Mouse (Mus musculus): ENCODE measurements around the gene Prss44.
"Not testable (repeated sequence)": the region's sequence is repeated elsewhere in the genome, so short reads cannot be mapped to it uniquely, and the experiment has no call there.

Gene Prss44

DNA sequence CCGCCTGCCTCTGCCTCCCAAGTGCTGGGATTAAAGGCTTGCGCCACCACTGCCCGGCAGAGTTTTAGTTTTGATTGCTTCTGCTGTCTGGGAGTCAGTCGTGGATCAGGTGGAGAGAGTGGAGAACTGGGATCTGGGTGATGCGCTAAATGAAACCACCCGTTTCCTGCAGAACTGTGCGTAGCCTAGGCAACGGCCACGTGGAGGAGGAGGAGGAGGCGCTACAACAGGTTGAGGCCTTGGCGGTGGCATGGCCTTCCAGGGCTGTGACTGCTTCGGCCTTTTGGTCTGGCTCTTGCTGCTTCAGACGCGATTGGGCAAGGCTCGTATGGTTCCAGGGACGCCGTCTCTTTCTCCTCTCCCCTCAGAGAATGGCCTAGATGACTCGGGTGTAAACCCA, at the start of gene Prss44:
TSS of gene Prss44 (plus strand) at position 206 of the 400 bp plus-strand sequence.
- no peak for DNase-seq

GRCm38 (mm10) chr9:110772336-110772735, 41.5 kb upstream of the Prss44 start:
- DNase-seq: no peak

GRCm38 (mm10) chr9:110774403-110775268, 39.2 kb upstream of the Prss44 start:
- no peak for DNase-seq

DNA sequence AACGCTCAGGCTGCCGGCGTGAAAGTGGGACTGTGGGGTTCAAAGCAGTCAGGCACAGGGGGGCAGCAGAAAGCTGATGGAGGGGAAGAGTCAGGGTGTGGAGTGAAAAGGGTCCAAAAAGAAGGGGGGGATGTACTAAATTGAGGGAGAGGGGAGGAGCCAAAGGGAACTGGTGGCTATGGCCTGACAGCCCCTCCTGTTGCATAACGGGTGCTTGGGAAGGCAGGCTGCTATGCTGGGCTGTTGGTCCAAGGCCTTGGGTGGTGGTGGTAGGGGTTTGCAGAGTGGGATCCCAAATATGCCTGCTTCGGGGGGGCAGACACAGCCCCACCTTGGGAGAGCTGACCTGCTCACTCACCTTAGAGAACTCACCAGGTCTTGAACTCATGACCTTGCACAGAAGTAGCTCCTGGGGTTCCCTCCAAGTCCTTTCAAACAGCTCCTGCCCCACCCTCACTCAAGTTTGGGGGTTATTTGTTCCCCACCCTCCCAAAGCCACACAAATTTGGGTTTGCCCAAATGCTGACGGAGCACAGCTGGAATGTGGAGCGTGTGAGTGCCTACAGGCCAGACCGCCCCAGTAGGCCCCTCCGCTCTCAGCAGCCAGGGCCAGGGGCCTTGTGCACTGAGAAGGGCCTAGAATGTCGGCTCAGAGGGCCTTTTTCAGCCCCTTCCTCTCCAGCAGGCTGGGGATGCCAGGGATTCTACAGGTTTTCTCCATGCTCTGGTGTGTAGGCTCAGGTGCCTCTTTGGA, 38.3 kb upstream of the Prss44 start:
- no peak for DNase-seq

- no peak for DNase-seq
Measured at GRCm38 (mm10) chr9:110778100-110778499, 35.7 kb upstream of the Prss44 start.

- no peak for DNase-seq
Measured at GRCm38 (mm10) chr9:110778559-110778958, 35.2 kb upstream of the Prss44 start.

GRCm38 (mm10) chr9:110779242-110779913, 34.4 kb upstream of the Prss44 start:
- no peak for DNase-seq

DNA sequence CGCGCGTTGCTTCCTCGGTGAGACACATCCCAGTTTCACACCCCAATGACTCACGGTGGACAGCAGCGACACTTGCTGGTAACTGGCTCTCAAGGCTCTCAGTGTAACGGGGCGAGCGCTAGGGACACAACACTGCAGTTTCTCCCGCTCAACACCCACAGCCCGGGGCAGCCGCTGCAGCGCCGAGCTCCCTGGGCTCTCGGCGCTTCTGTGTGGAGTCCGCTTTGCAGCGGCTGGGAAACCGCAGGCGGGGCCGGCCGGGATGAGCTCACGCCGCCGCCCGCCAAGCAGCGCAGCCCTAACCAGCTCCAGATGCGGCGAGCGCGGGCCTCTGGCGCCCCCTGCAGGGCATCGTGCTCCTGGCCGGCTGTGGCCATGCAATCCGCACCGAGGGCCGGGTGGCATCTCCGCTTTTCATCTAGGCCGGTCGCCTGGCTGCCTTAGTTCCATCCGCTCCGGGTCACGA, 32.5 kb upstream of the Prss44 start:
- peak; percentile 94 for DNase-seq

- DNase-seq: peak; percentile 76
Measured at GRCm38 (mm10) chr9:110781731-110782130, 32.1 kb upstream of the Prss44 start.

- no peak for DNase-seq
Measured at GRCm38 (mm10) chr9:110783611-110784010, 30.2 kb upstream of the Prss44 start.

GRCm38 (mm10) chr9:110788169-110788568, 25.6 kb upstream of the Prss44 start:
- DNase-seq: no peak

DNA sequence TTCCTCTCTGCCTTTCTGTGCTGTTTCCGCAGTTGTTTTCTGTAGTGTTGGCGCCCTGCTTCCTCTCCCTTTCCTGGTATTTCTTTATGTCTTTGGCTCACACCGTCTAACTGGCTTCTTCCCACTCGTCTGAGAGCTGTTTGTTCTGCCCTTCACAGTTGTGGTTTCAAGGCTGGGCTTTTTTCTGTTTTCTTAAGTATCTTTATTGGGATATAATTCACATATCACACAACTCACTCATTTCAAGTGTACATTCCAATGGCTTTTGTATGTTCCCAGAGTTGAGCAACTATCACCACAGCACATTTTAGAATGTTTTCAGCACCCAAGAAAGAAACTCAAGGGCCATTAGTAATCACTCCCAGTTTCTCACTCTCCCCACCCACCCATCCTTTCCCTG, 23.3 kb upstream of the Prss44 start:
- DNase-seq: no peak

GRCm38 (mm10) chr9:110797013-110797412, 16.8 kb upstream of the Prss44 start:
- no peak for DNase-seq

- DNase-seq: no peak
Measured at GRCm38 (mm10) chr9:110797866-110798265, 15.9 kb upstream of the Prss44 start, which contains the start of gene Prss42. Gene Prss42, plus strand, starts transcription at chr9:110798166.

DNA sequence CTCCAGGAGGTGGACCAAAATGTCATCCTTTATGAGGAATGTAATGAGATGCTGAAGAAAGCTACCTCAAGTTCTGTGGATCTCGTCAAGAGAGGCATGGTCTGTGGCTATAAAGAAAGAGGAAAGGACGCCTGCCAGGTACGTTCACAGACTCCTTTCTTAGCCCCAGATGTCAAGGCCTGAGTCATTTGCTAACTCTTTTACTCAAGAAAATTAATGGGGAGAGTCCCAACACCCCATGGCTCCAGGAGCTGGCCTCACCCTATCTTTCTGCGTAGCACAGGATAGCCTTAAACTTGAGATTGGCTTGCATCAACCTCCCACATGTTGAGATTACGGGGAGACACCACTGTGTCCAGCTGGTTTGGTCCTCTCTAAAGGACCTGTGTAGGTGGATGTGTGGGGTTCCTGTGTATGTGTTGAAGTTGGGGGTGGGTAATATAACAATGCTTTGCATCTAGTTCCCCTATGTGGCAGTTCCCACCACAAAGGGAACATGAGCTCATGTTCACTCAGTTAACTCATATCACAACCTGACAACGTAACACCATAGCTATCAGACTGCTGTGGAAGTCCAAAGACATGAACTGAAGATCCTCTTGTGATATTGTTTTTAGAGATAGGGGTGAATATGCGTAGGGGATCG, 12.8 kb upstream of the Prss44 start:
- no peak for DNase-seq

DNA sequence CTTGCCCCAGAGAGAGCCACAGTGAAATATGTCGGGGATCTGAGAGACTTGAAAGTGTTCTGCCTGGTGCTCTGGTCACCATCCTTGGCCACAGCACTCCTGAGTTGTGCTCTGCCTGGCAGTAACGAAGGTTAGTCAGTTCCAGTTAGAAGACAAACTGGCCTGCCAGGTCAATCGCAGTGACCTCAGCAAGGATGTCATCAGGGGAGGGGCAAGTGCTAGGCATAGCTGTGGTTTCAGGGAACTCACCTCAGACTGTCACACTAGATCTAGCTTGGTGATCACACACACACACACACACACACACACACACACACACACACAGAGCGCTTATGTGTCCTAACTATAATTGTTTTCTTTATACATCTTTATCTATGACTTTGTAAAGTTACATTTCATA, 10.5 kb upstream of the Prss44 start:
- no peak for DNase-seq

- DNase-seq: no peak
Measured at GRCm38 (mm10) chr9:110810051-110810450, 3.7 kb upstream of the Prss44 start.

- DNase-seq: not testable (repeated sequence)
Measured at GRCm38 (mm10) chr9:110820546-110820945, 6.8 kb downstream of the Prss44 start.

DNA sequence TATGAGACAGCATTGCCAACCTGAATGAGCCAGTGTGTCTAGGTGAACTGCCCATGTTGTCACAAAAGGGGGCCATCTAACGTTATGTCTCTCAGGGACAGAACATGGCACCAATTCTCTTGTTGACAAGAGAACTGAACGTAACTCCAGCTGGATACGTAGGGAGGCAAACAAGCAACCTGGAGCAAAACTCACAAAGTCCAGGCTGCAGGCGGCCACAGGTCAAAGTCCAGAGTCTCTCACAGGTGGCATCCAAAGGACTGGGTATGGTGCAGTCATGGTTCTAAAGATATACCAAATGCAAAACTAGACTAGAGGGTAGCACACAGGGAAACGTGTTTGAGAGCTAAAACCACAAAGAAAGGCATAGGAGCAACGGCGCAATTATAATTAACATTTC, 7.6 kb downstream of the Prss44 start:
- DNase-seq: no peak

GRCm38 (mm10) chr9:110825426-110825825, 11.6 kb downstream of the Prss44 start:
- DNase-seq: no peak

DNA sequence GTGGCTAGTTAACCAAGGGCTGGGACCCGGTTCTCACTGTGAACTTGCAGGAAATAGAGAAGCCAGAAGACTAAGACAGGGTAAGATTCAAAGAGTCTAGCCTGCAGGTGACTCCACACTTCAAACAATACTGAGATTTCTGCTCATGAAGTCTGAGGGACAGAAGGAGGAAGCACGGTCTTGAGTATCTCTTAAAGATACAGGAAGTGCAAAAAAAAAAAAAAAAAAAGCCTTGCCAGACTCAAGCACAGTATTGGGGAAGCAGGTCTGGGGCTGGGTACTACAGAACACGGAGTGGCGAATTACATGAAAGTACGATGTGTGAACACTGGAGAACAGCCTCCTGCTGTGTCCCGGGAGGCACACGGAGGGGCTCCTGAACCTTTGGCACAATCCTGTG, 12.0 kb downstream of the Prss44 start:
- no peak for DNase-seq

- DNase-seq: no peak
Measured at GRCm38 (mm10) chr9:110826390-110826789, 12.6 kb downstream of the Prss44 start, which contains the start of gene Prss43. Gene Prss43, plus strand, starts transcription at chr9:110826690.

DNA sequence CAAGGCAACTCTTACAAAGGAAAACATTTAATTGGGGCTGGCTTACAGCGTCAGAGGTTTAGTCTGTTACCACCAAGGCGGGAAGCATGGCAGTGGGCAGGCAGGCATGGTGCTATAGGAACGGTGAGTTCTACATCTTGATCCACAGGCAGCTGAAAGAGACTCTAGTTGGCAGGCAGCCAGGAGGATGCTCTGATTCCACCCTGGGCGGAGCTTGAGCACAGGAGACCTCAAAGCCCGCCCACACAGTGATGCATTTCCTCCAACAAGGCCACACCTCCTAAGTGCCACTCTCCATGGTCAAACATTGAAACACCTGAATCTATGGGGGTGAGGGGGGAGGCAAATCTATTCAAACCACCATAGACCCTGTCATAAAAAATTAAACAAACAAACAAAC, 19.2 kb downstream of the Prss44 start:
- no peak for DNase-seq

Data from cerebellum, adult 8-10 months (tissue).